Mouse (Mus musculus): ENCODE measurements around the gene Lrp3.
"Not testable (repeated sequence)": the region's sequence is repeated elsewhere in the genome, so short reads cannot be mapped to it uniquely, and the experiment has no call there.

- not testable (repeated sequence) for TF ChIP-seq GATA1 (IDR thresholded peaks at IDR 0.05; ENCODE audit: borderline replicate concordance, low read length); FLI1 (IDR thresholded peaks at IDR 0.05; ENCODE audit: low read length)
These were observed 22.6 kb upstream of the Lrp3 start for GRCm38 (mm10) chr7:35237935-35238334.

All from megakaryocyte, embryonic 14.5 days (primary cell).